Mouse (Mus musculus) intestine, embryonic 14.5 days (tissue): ENCODE measurements at regions not wholly inside any gene's neighbourhood (a gene's known extent, or its start where the extent isn't known, plus 50 kb on each side); places are given as distances from the start of the nearest gene placed in this dataset.

Experiments
- ATAC-seq: fragments of 200-750 bp; cut with Nextera tagmentation; replicated peaks from 2 replicates; pipeline ENCODE4 v1.8.0; 2017; ENCODE audit warnings: low read depth, moderate number of reproducible peaks, moderate TSS enrichment, moderate library complexity; ENCODE audit not compliant: low FRiP score, low TSS enrichment
- DNase-seq: peaks from one replicate; pipeline ENCODE4 v3.0.0-alpha.2; 2018; ENCODE audit warnings: low spot score
- H3K27ac ChIP-seq: fragments of 300-500 bp; sonication (generic); 2 replicates; pipeline ENCODE4 v1.5.1; 2014; ENCODE audit warnings: low read depth, mild to moderate bottlenecking, control low read depth
- H3K27me3 ChIP-seq: fragments of 300-500 bp; sonication (generic); replicated peaks from 2 replicates; pipeline ENCODE4 v1.6.1; 2014; ENCODE audit warnings: low read length, control low read depth; ENCODE audit not compliant: control insufficient read depth, insufficient read depth
- H3K36me3 ChIP-seq: fragments of 300-500 bp; sonication (generic); 2 replicates; pipeline ENCODE4 v1.6.1; 2014; ENCODE audit warnings: low read length, control low read depth; ENCODE audit not compliant: control insufficient read depth, insufficient read depth
- H3K4me1 ChIP-seq: fragments of 300-500 bp; sonication (generic); replicated peaks from 2 replicates; pipeline ENCODE4 v1.6.1; 2014; ENCODE audit warnings: low read length, control low read depth, mixed read lengths; ENCODE audit not compliant: control insufficient read depth, insufficient read depth
- H3K4me2 ChIP-seq: fragments of 300-500 bp; sonication (generic); 2 replicates; pipeline ENCODE4 v1.6.1; 2014; ENCODE audit warnings: low read length
- H3K4me3 ChIP-seq: fragments of 300-500 bp; sonication (generic); 2 replicates; pipeline ENCODE4 v1.5.1; 2014; ENCODE audit warnings: low read depth, low read length, control low read depth, mixed read lengths
- H3K9ac ChIP-seq: fragments of 300-500 bp; sonication (generic); 2 replicates; pipeline ENCODE4 v1.6.1; 2014; ENCODE audit warnings: mild to moderate bottlenecking, low read length
- H3K9me3 ChIP-seq: fragments of 300-500 bp; sonication (generic); 2 replicates; pipeline ENCODE4 v1.6.1; 2016; ENCODE audit warnings: low read length, control low read depth; ENCODE audit not compliant: control insufficient read depth
- WGBS: fragments of 180-500 bp; shearing (Covaris S2); extraction: QIAGEN DNeasy Blood & Tissue Kit; methylation state at CpG from one replicate; pipeline ENCODE4 v1.1.7; 2014; 5-methylcytosine and 5-hydroxymethylcytosine counted together

- Histone ChIP-seq H3K4me1 (no peaks in the 10 kb centered on the region), H3K4me2 (no peak overlapping the region), H3K9me3 (no peaks in the 10 kb centered on the region), H3K4me3 (no peak overlapping the region), H3K27ac (no peak overlapping the region), H3K9ac (no peak overlapping the region), H3K36me3 (no peaks in the 10 kb centered on the region), H3K27me3 (no peaks in the 10 kb centered on the region)
- ATAC-seq (no peak), DNase-seq (no peak)
- 72% methylated on average over 8 of the region's 8 CpGs for WGBS
These were observed 121.3 kb upstream of the Syt1 start for GRCm38 (mm10) chr10:109132091-109132573.

- whole genome bisulfite sequencing = 91% methylated on average over 1 of the region's 1 CpGs
These were observed 118.8 kb upstream of the Syt1 start for GRCm38 (mm10) chr10:109129552-109130110.

GRCm38 (mm10) chr10:109129068-109129467 lies 118.3 kb upstream of the Syt1 start:
- Histone ChIP-seq H3K27ac (no peak overlapping the region), H3K9ac (no peak overlapping the region), H3K9me3 (no peaks in the 10 kb centered on the region), H3K27me3 (no peaks in the 10 kb centered on the region), H3K4me3 (no peak overlapping the region), H3K4me1 (no peaks in the 10 kb centered on the region), H3K36me3 (no peaks in the 10 kb centered on the region), H3K4me2 (no peak overlapping the region)
- ATAC-seq (no peak), DNase-seq (no peak)
- 88% methylated on average over 3 of the region's 3 CpGs for WGBS

More at GRCm38 (mm10) chr10:109129552-109130110, 118.8 kb upstream of the Syt1 start:
- no peak overlapping the region for H3K4me2 ChIP-seq
- no peak overlapping the region for H3K4me3 ChIP-seq
- no peak overlapping the region for H3K9ac ChIP-seq
- H3K36me3 ChIP-seq = no peaks in the 10 kb centered on the region
- no peaks in the 10 kb centered on the region for H3K9me3 ChIP-seq
- no peak for ATAC-seq
- no peak for DNase-seq
- H3K27ac ChIP-seq = no peak overlapping the region
- H3K4me1 ChIP-seq = no peaks in the 10 kb centered on the region
- H3K27me3 ChIP-seq = no peaks in the 10 kb centered on the region

GRCm38 (mm10) chr10:109126699-109127098 lies 115.9 kb upstream of the Syt1 start:
- H3K9ac ChIP-seq = no peak overlapping the region
- H3K9me3 ChIP-seq = no peaks in the 10 kb centered on the region
- H3K4me3 ChIP-seq = no peak overlapping the region
- ATAC-seq (no peak), DNase-seq (no peak)
- H3K27ac ChIP-seq = no peak overlapping the region
- no peak overlapping the region for H3K4me2 ChIP-seq
- no peaks in the 10 kb centered on the region for H3K27me3 ChIP-seq
- 88% methylated on average over 2 of the region's 2 CpGs for WGBS
- no peaks in the 10 kb centered on the region for H3K4me1 ChIP-seq
- no peaks in the 10 kb centered on the region for H3K36me3 ChIP-seq

- 86% methylated on average over 5 of the region's 5 CpGs for WGBS
- ATAC-seq = no peak
- no peak overlapping the region for H3K9ac ChIP-seq
These were observed 106.4 kb upstream of the Syt1 start for GRCm38 (mm10) chr10:109117143-109117542.

GRCm38 (mm10) chr10:109115013-109115627 lies 104.3 kb upstream of the Syt1 start:
- WGBS = 79% methylated on average over 4 of the region's 4 CpGs

More at GRCm38 (mm10) chr10:109117143-109117542, 106.4 kb upstream of the Syt1 start:
- H3K4me1 ChIP-seq = no peaks in the 10 kb centered on the region
- H3K27ac ChIP-seq = no peak overlapping the region
- H3K36me3 ChIP-seq = no peaks in the 10 kb centered on the region
- H3K4me3 ChIP-seq = no peak overlapping the region
- no peak overlapping the region for H3K4me2 ChIP-seq
- H3K9me3 ChIP-seq = no peaks in the 10 kb centered on the region
- no peak for DNase-seq
- H3K27me3 ChIP-seq = no peaks in the 10 kb centered on the region

GRCm38 (mm10) chr10:109105781-109106180 lies 95.0 kb upstream of the Syt1 start:
- Histone ChIP-seq H3K27ac (no peak overlapping the region), H3K4me1 (no peaks in the 10 kb centered on the region), H3K36me3 (no peaks in the 10 kb centered on the region), H3K9me3 (no peaks in the 10 kb centered on the region), H3K4me3 (no peak overlapping the region), H3K9ac (no peak overlapping the region), H3K27me3 (no peaks in the 10 kb centered on the region), H3K4me2 (no peak overlapping the region)
- 80% methylated on average over 2 of the region's 2 CpGs for WGBS
- ATAC-seq (no peak), DNase-seq (no peak)

More at GRCm38 (mm10) chr10:109115013-109115627, 104.3 kb upstream of the Syt1 start:
- H3K4me1 ChIP-seq = no peaks in the 10 kb centered on the region
- H3K27me3 ChIP-seq = no peaks in the 10 kb centered on the region
- ATAC-seq (no peak), DNase-seq (no peak)
- no peak overlapping the region for H3K27ac ChIP-seq
- H3K9ac ChIP-seq = no peak overlapping the region
- H3K36me3 ChIP-seq = no peaks in the 10 kb centered on the region
- H3K4me3 ChIP-seq = no peak overlapping the region
- no peaks in the 10 kb centered on the region for H3K9me3 ChIP-seq
- no peak overlapping the region for H3K4me2 ChIP-seq

- no peaks in the 10 kb centered on the region for H3K9me3 ChIP-seq
- 70% methylated on average over 4 of the region's 4 CpGs for whole genome bisulfite sequencing
- H3K4me2 ChIP-seq = no peak overlapping the region
- H3K27me3 ChIP-seq = no peaks in the 10 kb centered on the region
- H3K4me3 ChIP-seq = no peak overlapping the region
- DNase-seq (no peak), ATAC-seq (no peak)
- no peak overlapping the region for H3K9ac ChIP-seq
- H3K4me1 ChIP-seq = no peaks in the 10 kb centered on the region
- no peak overlapping the region for H3K27ac ChIP-seq
- H3K36me3 ChIP-seq = no peaks in the 10 kb centered on the region
These were observed 81.4 kb upstream of the Syt1 start for GRCm38 (mm10) chr10:109092219-109092618.

GRCm38 (mm10) chr10:109079773-109080172 lies 69.0 kb upstream of the Syt1 start:
- 43% methylated on average over 7 of the region's 7 CpGs for WGBS
- Histone ChIP-seq H3K27ac (no peak overlapping the region), H3K27me3 (no peaks in the 10 kb centered on the region), H3K4me3 (no peak overlapping the region), H3K9ac (no peak overlapping the region), H3K4me2 (no peak overlapping the region), H3K9me3 (no peaks in the 10 kb centered on the region), H3K4me1 (no peaks in the 10 kb centered on the region), H3K36me3 (no peaks in the 10 kb centered on the region)
- DNase-seq (no peak), ATAC-seq (no peak)
